Mouse (Mus musculus): ENCODE data around the gene Lrrc7. TPM values are rescaled to one million over a fixed set of nuclear protein-coding genes. Genes with fewer than 3 reads are reported as not detected.

The Lrrc7 gene
- total RNA-seq, 4 experiments from 2014 or later: 0.19 TPM; not detected in 3

DNA sequence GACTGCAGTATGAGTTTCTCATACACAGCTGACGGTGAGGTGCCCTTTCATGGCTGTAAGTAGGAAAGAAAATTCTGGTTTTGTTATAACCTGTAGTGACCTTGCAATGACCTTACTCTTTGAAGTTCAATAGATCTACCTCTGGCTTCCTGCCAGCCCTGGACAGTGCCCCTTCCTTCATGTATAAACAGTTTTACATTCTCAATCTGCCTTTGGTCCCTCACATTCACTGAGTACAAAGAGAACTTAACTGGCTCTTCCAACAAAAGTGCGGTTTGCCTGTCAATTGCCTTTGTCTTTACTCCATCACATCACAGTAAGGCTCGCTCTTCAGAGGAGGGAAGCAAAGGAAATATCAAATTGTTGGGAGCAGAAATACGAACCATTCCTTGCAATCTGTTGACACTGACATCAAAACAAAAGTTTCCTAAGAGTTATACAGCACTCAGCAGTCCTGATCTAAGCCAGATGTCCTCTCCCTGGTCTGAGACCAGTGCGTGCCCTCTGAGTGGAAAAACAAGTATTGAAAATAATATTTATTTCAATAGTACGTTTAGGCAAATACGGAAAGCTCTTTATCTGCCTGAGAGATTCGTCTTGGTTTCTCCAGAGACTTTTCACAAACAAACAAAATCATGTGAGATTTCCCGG, 493.3 kb downstream of the Lrrc7 start:
- DNase-seq (ENCODE audit: low spot score in 2 of 2): no peak

DNA sequence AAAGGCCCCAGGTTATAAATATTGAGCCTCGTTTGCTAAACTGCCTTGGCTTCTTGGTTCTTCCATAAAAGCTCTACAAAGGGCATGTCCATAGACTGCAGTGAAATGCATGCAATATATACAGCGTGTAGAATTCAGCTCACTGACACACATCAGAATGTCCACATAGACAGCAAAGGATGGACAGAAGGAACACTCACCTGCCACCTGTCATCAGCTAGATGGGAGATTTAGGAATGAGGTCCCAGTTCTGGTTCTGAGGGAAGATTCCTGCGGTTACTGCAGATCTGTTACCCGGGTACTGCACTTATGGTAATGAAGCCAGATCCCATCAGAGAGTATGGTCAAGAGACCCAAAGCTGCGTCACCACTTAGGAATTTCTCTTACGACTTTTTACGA, 494.1 kb downstream of the Lrrc7 start:
- no peak for DNase-seq (ENCODE audit: low spot score in 2 of 2)

- no peak for DNase-seq (ENCODE audit: low spot score in 2 of 2)
Measured at GRCm38 (mm10) chr3:158065256-158065655, 496.8 kb downstream of the Lrrc7 start.

- DNase-seq (ENCODE audit: low spot score in 2 of 2): no peak
Measured at GRCm38 (mm10) chr3:158061811-158062523, 500.1 kb downstream of the Lrrc7 start.

- no peak for DNase-seq (ENCODE audit: low spot score in 2 of 2)
Measured at GRCm38 (mm10) chr3:158060621-158061291, 501.3 kb downstream of the Lrrc7 start.

GRCm38 (mm10) chr3:158049508-158049907, 512.5 kb downstream of the Lrrc7 start:
- no peak for DNase-seq (ENCODE audit: low spot score in 2 of 2)

GRCm38 (mm10) chr3:158040755-158041154, 521.3 kb downstream of the Lrrc7 start:
- DNase-seq (ENCODE audit: low spot score in 2 of 2): no peak

GRCm38 (mm10) chr3:158038106-158038505, 523.9 kb downstream of the Lrrc7 start:
- DNase-seq (ENCODE audit: low spot score in 2 of 2): no peak

DNA sequence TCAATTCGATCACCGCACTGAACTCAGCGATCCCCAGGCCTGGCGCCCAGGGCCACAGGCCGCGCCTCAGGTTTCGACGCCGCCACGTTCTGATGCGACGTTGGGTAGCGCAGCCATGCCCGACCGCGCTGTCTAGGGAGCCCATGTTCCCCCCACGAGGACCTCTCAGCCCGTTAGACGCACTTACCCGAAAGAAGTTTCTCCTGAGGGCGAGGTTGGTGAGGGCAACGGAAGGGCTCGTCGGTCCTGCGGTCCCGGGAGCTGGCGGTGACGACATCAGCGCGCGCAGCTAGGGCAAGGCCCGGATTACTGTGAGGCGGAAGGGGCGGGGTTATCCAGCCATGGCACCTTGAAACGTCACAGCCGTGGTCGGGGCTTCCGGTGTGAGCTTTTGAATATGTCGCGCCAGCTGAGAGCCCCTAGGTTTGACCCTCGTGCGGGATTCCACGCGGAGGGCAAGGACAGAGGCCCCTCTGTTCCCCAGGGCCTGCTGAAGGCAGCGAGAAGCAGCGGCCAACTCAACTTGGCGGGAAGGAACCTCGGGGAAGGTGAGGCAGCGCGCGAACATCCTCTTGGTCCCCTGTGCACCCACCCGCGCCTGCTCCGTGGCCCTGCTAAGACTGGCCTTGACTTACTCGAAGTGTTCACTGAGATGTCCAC, 525.6 kb downstream of the Lrrc7 start, which contains the start of the genes Srsf11 and Lrrc40:
Srsf11 (minus strand) TSS at position 311 of the 660 bp plus-strand sequence.
Lrrc40 (plus strand) TSS at position 334 of the 660 bp plus-strand sequence.
- peak; percentile 84 to 87 for DNase-seq (ENCODE audit: low spot score in 2 of 2)

GRCm38 (mm10) chr3:158035866-158036265, 526.2 kb downstream of the Lrrc7 start:
- no peak for DNase-seq (ENCODE audit: low spot score in 2 of 2)

Data from gastrocnemius, adult 8-10 months (tissue).